Mouse (Mus musculus): Measurements from ENCODE around the gene Kcnb1.

- TF ChIP-seq GATA1 (IDR thresholded peaks at IDR 0.05; ENCODE audit: low read length) (no peak), TAL1 (IDR thresholded peaks at IDR 0.05; ENCODE audit: low read length) (no peak)
These were observed 115.4 kb downstream of the Kcnb1 start for GRCm38 (mm10) chr2:167074587-167074986.

All from erythroblast, embryonic 14.5 days (primary cell).